Mouse (Mus musculus) bone marrow, adult 2 months (tissue): Measurements from ENCODE around the gene Tmem213.

Experiments used
- CTCF ChIP-seq: fragments of 200-500 bp; IDR thresholded peaks from 2 replicates; pipeline ENCODE4 v1.5.1; 2011; ENCODE audit warnings: low read length, control low read depth; ENCODE audit not compliant: control insufficient read depth, insufficient read depth
- POLR2A ChIP-seq: fragments of 200-500 bp; IDR thresholded peaks from 2 replicates; pipeline ENCODE4 v1.6.1; 2011; ENCODE audit warnings: low read depth, mild to moderate bottlenecking, control low read depth, low read length, borderline replicate concordance; ENCODE audit not compliant: control insufficient read depth

DNA sequence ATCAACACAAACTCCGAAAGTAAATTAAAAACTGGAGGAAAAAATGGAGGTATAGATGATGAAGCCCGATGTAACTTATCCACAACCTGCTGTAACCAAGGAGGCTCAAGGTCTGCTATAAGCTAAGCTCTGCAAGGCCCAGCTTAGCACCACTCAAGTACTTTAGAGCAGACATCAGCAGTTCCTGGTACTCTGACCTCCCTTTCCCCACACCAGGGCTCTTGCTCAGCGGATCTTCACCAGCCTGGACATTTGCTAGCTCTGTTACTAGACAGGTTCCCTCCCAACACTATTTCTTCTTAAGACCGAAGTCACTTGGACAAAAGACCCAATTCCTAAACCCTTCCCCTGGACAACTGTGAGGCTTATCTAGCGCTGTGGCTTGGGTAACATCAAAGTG is 15.8 kb downstream of the Tmem213 start:
- TF ChIP-seq CTCF (no peak), POLR2A (no peak)
